Comparison of ENCODE assay signal across 8 mouse cellular contexts in the genomic region with DNA sequence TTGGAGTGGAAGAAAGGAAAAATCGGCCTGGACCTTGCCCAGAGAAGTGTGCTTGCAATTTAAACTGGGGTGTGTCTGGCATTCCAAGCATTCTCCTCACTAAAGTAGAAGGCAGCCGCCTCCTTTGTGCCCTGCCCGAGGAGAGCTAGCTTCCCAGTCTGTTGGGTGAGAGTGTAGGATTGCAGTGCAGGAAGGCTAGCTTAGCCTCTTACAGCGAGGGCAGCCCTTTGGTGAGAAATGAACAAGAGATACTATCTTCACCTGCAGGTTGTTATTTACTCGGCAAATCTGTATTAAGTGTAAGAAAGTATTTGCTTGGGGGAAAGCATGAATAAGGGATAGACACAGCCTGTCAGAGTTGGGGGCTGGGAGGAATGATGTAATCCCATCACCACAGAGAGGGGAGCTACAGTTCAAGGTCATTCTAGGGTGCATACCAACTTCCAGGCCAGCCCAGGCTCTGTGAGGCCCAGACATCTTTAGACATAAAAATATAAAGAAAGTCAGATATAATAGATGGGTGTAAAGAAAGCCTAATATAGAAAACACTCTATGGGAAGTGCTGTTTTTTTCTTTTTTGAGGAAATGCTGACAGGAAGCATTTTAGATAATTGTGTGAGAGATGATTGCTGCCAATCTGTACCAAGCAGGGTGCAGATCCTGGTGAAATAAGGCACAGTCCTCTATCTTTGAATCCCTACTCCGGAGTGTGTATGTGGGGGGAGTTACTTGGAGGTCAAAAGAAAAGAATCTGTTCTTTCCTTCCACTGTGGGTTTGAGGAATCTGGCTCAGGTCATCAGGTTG. TPM values are rescaled to one million over a fixed set of nuclear protein-coding genes. Genes with fewer than 3 reads are reported as not detected.
DNase-seq lines count a peak whose midpoint lies in the region; ATAC-seq and TF ChIP-seq lines count a peak whose summit lies in the region.

No protein-coding gene starts in this region.

- WGBS in heart, postnatal 0 days, result 11% methylated on average over 6 of the region's 6 CpGs
- WGBS in liver, embryonic 11.5 days, result 37% methylated on average over 6 of the region's 6 CpGs
- 24% methylated on average over 6 of the region's 6 CpGs for WGBS in stomach, postnatal 0 days

- intact Hi-C loops in left cerebral cortex, postnatal 25 days (cut with DNase I), result no loop called here

- H3K9me3 ChIP-seq in heart, postnatal 0 days (replicated peaks; ENCODE audit: control insufficient read depth, low read length), result no peaks in the 10 kb centered on the region
- H3K9me3 ChIP-seq in liver, embryonic 11.5 days (ENCODE audit: control insufficient read depth, low read length), result no peaks in the 10 kb centered on the region
- H3K9me3 ChIP-seq in stomach, postnatal 0 days (ENCODE audit: control insufficient read depth, low read length), result no peaks in the 10 kb centered on the region

- H3K4me2 ChIP-seq in heart, postnatal 0 days (ENCODE audit: low read depth, low read length), result no peak overlapping the region
- no peak overlapping the region for H3K4me2 ChIP-seq in liver, embryonic 11.5 days
- H3K4me2 ChIP-seq in stomach, postnatal 0 days (replicated peaks; ENCODE audit: low read depth), result no peak overlapping the region

- TF ChIP-seq CTCF in heart, postnatal 0 days (IDR thresholded peaks at IDR 0.05; ENCODE audit: low read depth), result no peak
- TF ChIP-seq CTCF in stomach, postnatal 0 days (IDR thresholded peaks at IDR 0.05; ENCODE audit: low read depth), result no peak

- peak overlapping the region; percentile 92 for H3K27ac ChIP-seq in heart, postnatal 0 days (ENCODE audit: low read depth)
- H3K27ac ChIP-seq in liver, embryonic 11.5 days (ENCODE audit: low read depth, low read length), result peak overlapping the region; percentile 40
- peak overlapping the region; percentile 50 for H3K27ac ChIP-seq in stomach, postnatal 0 days (replicated peaks)

- no peaks in the 10 kb centered on the region for H3K27me3 ChIP-seq in heart, postnatal 0 days (ENCODE audit: control insufficient read depth, insufficient read depth, low read length)
- no peaks in the 10 kb centered on the region for H3K27me3 ChIP-seq in liver, embryonic 11.5 days (replicated peaks; ENCODE audit: control insufficient read depth, insufficient read depth, low read length)
- H3K27me3 ChIP-seq in stomach, postnatal 0 days (ENCODE audit: control insufficient read depth, insufficient read depth, low read length), result no peaks in the 10 kb centered on the region

- H3K9ac ChIP-seq in heart, postnatal 0 days (replicated peaks; ENCODE audit: low read depth, low read length), result 0 out of 2 replicates have a peak overlapping the region, but pooled peaks have one; percentile 8
- H3K9ac ChIP-seq in liver, embryonic 11.5 days (ENCODE audit: low read depth, low read length), result no peak overlapping the region
- no peak overlapping the region for H3K9ac ChIP-seq in stomach, postnatal 0 days (ENCODE audit: low read length)

- H3K36me3 ChIP-seq in heart, postnatal 0 days (replicated peaks; ENCODE audit: control insufficient read depth, insufficient read depth, low read length), result no peaks in the 10 kb centered on the region
- peaks cover 1% of the 10 kb centered on the region; the same call in 1 of the 2 replicates for H3K36me3 ChIP-seq in liver, embryonic 11.5 days (ENCODE audit: control insufficient read depth, insufficient read depth, low read length)
- H3K36me3 ChIP-seq in stomach, postnatal 0 days (ENCODE audit: control insufficient read depth, insufficient read depth, low read length), result no peaks in the 10 kb centered on the region

- TF ChIP-seq EP300 in heart, postnatal 0 days (IDR thresholded peaks at IDR 0.05; ENCODE audit: low read depth), result no peak
- no peak for TF ChIP-seq EP300 in stomach, postnatal 0 days (optimal IDR thresholded peaks at IDR 0.05)

- H3K4me1 ChIP-seq in heart, postnatal 0 days (ENCODE audit: control insufficient read depth, insufficient read depth), result peaks cover 24% of the 10 kb centered on the region
- peaks cover 19% of the 10 kb centered on the region for H3K4me1 ChIP-seq in liver, embryonic 11.5 days (replicated peaks; ENCODE audit: control insufficient read depth, insufficient read depth, low read length)
- H3K4me1 ChIP-seq in stomach, postnatal 0 days (replicated peaks; ENCODE audit: control insufficient read depth, insufficient read depth), result peaks cover 4% of the 10 kb centered on the region; the same call in 1 of the 2 replicates

- no peak overlapping the region for H3K4me3 ChIP-seq in heart, postnatal 0 days (ENCODE audit: low read depth, low read length)
- H3K4me3 ChIP-seq in liver, embryonic 11.5 days (ENCODE audit: low read depth, low read length), result no peak overlapping the region
- H3K4me3 ChIP-seq in stomach, postnatal 0 days (ENCODE audit: low read depth, low read length), result no peak overlapping the region

- peak; percentile 24; the same call in 1 of the 2 replicates for ATAC-seq in heart, postnatal 0 days (ENCODE audit: insufficient read depth, low read depth)
- ATAC-seq in liver, embryonic 11.5 days (replicated peaks; ENCODE audit: low FRiP score), result no peak
- ATAC-seq in stomach, postnatal 0 days (ENCODE audit: low FRiP score, low TSS enrichment), result no peak

- peak; percentile 6 for DNase-seq in cerebellum, adult 9-11 months
- DNase-seq in cerebellum, postnatal 36 days, result no peak
- DNase-seq in Muller cell, postnatal 12 days (ENCODE audit: inconsistent ontology term), result peak; percentile 88
- peak; percentile 54 for DNase-seq in heart, postnatal 0 days (ENCODE audit: low spot score)
- no peak for DNase-seq in liver, embryonic 11.5 days (ENCODE audit: low spot score)
- peak; percentile 61 for DNase-seq in stomach, postnatal 0 days (ENCODE audit: low spot score)
- no peak for DNase-seq in left cerebral cortex, postnatal 25 days (ENCODE audit: low spot score in 2 of 2)
- DNase-seq in adipocyte (ENCODE audit: low spot score), result no peak

RNA-seq across cellular contexts. Expression of a gene that starts 1.6 kb away (rescaled TPM):
- 14.7 and 23.0 TPM in 2 replicates for total RNA-seq in heart, postnatal 0 days (2014; rRNA removed; ENCODE audit: low replicate concordance)
- 7.9 and 8.6 TPM in 2 replicates for polyA plus RNA-seq in heart, postnatal 0 days (2015; fragmentation: Nextera tagmentation; extraction: Ambion mirVana)
- 52.3 and 56.5 TPM in 2 replicates for polyA plus RNA-seq in liver, embryonic 11.5 days (2014; fragmentation: Nextera tagmentation; extraction: Ambion mirVana)
- 7.8 and 8.6 TPM in 2 replicates for polyA plus RNA-seq in stomach, postnatal 0 days (2015; fragmentation: Nextera tagmentation; extraction: Ambion mirVana)
- 1 to 10 TPM; 1.1 to 1.3 TPM for total RNA-seq in left cerebral cortex, postnatal 25 days (2021)

RNA-seq across cellular contexts. Expression of a gene that starts 27.5 kb away (rescaled TPM):
- total RNA-seq in heart, postnatal 0 days (2014; rRNA removed; ENCODE audit: low replicate concordance), result 80.7 and 81.0 TPM in 2 replicates
- polyA plus RNA-seq in heart, postnatal 0 days (2015; fragmentation: Nextera tagmentation; extraction: Ambion mirVana), result 51.6 and 67.7 TPM in 2 replicates
- polyA plus RNA-seq in liver, embryonic 11.5 days (2014; fragmentation: Nextera tagmentation; extraction: Ambion mirVana), result 4.2 and 5.0 TPM in 2 replicates
- 23.3 and 28.4 TPM in 2 replicates for polyA plus RNA-seq in stomach, postnatal 0 days (2015; fragmentation: Nextera tagmentation; extraction: Ambion mirVana)
- 100 to 1,000 TPM; 117 to 127 TPM for total RNA-seq in left cerebral cortex, postnatal 25 days (2021)

Comparison
In these comparisons a context has a peak if more than half of its experiments do, and no peak if none do; other contexts are left out.
1. DNase-seq: peak in cerebellum, adult 9-11 months (single experiment), Muller cell, postnatal 12 days (single experiment), heart, postnatal 0 days (single experiment) and stomach, postnatal 0 days (single experiment); none in cerebellum, postnatal 36 days (0 of 2), liver, embryonic 11.5 days (single experiment), left cerebral cortex, postnatal 25 days (0 of 2) and adipocyte (single experiment).
2. H3K27ac ChIP-seq: peak in every context shown above with its lines; median percentile 92 in heart, postnatal 0 days; 50 in stomach, postnatal 0 days; 40 in liver, embryonic 11.5 days.